15 mouse cellular contexts compared by ENCODE assay signal in genomic region chr5:29205690-29206089, GRCm38 (mm10). TPM values are rescaled to one million over a fixed set of nuclear protein-coding genes. Genes with fewer than 3 reads are reported as not detected.
"Had no signal": no experiment of that assay in that cellular context is flagged by ENCODE, and none has a peak within 500 bp of the region (broad histone marks: within the 10 kb centered on the region; RNA-seq: fewer than 3 reads in every experiment).

No protein-coding gene starts in this region.

- H3K9me3 ChIP-seq: intestine, embryonic 15.5 days; limb, embryonic 13.5 days; liver, embryonic 15.5 days; megakaryocyte, embryonic 14.5 days; midbrain, embryonic 12.5 days; neural tube, embryonic 15.5 days had no signal

- H3K27ac ChIP-seq: intestine, embryonic 15.5 days; limb, embryonic 13.5 days; liver, embryonic 15.5 days; macrophage; midbrain, embryonic 12.5 days; neural tube, embryonic 15.5 days had no signal

- ATAC-seq: hindbrain, embryonic 16.5 days; intestine, embryonic 15.5 days; midbrain, embryonic 16.5 days had no signal

- H3K4me3 ChIP-seq: intestine, embryonic 15.5 days; limb, embryonic 13.5 days; liver, embryonic 15.5 days; megakaryocyte, embryonic 14.5 days; midbrain, embryonic 12.5 days; neural tube, embryonic 15.5 days had no signal

- H3K9ac ChIP-seq: intestine, embryonic 15.5 days; limb, embryonic 13.5 days; liver, embryonic 15.5 days; midbrain, embryonic 12.5 days; neural tube, embryonic 15.5 days had no signal

- H3K4me2 ChIP-seq: intestine, embryonic 15.5 days; limb, embryonic 13.5 days; liver, embryonic 15.5 days; midbrain, embryonic 12.5 days; neural tube, embryonic 15.5 days had no signal

- H3K4me1 ChIP-seq: intestine, embryonic 15.5 days; limb, embryonic 13.5 days; liver, embryonic 15.5 days; megakaryocyte, embryonic 14.5 days; midbrain, embryonic 12.5 days; neural tube, embryonic 15.5 days had no signal

- H3K36me3 ChIP-seq: intestine, embryonic 15.5 days; limb, embryonic 13.5 days; liver, embryonic 15.5 days; midbrain, embryonic 12.5 days had no signal

- DNase-seq: kidney, adult 2 months; kidney, postnatal 25 days; layer of hippocampus, adult 9-11 months; left cerebral cortex, postnatal 4 days; lung, adult 2 months; lung, postnatal 10 days had no signal

- H3K27me3 ChIP-seq: intestine, embryonic 15.5 days; limb, embryonic 13.5 days; liver, embryonic 15.5 days; megakaryocyte, embryonic 14.5 days; midbrain, embryonic 12.5 days; neural tube, embryonic 15.5 days had no signal

RNA-seq across cellular contexts. Expression of gene Rnf32, which starts 9.9 kb away (rescaled TPM):
- polyA plus RNA-seq: macrophage had no signal
